Mouse (Mus musculus): ENCODE measurements at regions not wholly inside any gene's neighbourhood (a gene's known extent, or its start where the extent isn't known, plus 50 kb on each side); places are given as distances from the start of the nearest gene placed in this dataset.
A peak's percentile ranks its signal among the peaks of the same experiment; 100 is the strongest.

DNA sequence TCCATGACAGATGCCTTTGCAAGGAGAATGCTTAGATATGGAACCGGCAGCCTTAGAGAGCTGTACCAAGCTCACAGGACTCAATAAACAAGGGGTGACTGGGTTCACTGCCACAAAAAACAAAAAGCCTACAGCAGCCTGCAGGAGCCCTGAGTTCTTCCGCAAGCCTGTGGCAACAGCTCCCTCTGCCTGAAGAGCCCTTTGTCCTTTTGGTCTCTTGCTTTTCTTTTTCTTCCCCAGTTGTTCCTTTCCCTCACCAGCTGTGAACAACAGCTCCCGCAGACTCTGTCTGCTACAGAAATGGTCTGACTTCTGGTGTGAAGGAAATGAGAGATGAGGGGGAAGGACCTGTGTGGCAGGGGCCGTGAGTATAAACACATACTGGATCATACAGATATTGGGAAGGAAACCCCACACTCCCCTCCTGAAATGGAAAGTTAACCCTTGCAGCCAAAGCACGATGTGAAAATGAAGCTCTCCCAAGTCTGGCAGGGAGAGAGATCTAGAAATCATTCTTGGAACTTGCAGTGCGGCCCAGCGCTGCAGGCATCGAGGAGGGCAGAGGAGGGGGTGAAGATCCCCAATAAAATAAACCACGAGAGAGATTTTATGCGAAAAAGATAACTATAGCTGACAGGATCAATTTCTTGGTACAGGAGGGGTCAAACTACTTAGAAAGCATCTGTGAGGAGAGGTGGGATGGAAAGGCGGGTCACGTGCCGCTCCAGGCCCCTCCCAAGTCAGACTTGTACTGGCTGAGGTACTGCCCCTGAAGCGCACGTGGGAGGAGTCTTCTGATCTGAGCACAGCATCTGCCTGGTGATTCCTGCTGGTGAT is 276.7 kb downstream of the Rngtt start:
- TF ChIP-seq CTCF (IDR thresholded peaks at IDR 0.05; ENCODE audit: low read depth) (peak; percentile 63), EP300 (optimal IDR thresholded peaks at IDR 0.05) (no peak)
